Mouse (Mus musculus): ENCODE measurements around the gene Tmem131l.
A peak's percentile ranks its signal among the peaks of the same experiment; 100 is the strongest.
"Not testable (repeated sequence)": the region's sequence is repeated elsewhere in the genome, so short reads cannot be mapped to it uniquely, and the experiment has no call there.

Gene Tmem131l

DNA sequence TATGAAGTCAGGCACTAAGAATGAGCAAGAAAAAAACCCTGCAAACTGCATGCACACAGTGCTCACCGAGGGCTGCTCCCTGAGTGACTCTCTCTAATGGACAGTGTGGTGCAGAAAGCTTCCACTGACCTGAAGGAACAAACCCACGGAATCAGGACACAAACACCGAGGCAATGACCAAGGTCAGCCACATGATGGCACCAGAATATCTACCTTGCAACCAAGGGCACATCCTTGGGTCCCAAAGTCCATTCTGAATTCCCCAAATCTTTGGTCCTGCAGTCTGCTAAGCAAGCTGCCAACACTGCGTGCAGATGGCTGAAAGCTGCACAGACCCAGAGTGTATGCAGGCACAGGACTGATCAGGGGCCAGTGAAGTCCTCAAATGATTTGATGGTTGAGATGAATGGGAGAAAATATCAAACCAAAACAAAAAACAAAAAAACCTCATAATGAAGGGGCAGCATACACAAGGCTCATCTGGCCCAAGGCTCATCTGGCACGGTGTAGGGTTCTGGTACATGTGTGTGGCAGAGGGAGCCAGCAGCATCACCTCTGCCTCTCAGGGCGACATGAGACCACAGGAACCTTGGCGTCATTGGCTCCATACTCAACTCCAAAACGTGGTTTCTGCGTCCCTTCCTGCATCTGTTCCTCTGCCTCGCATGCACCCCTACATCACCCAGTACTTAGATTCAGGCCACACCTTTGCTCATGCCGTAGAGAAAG lies 124.0 kb downstream of the Tmem131l start:
- DNase-seq (ENCODE audit: inconsistent ontology term) = peak; percentile 43

DNA sequence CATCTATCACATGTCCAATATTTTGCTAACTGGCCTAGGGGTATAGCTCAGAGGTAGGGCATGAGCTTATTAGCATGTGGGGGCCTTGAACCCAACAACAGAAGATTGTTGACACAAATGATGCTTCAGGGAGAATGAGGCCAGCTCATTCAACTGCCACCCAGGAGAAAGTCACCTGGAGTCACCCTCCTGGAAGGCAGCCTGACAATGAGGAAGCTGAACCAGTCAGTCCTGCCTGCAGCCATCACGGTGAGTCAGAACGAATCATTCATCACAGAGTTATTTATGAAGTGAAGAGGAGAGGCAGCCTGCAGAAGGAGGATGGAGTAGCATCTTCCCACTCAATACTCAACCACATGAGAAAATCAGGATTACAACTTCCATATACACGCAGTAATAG lies 124.9 kb downstream of the Tmem131l start:
- DNase-seq (ENCODE audit: inconsistent ontology term) = peak; percentile 54

DNA sequence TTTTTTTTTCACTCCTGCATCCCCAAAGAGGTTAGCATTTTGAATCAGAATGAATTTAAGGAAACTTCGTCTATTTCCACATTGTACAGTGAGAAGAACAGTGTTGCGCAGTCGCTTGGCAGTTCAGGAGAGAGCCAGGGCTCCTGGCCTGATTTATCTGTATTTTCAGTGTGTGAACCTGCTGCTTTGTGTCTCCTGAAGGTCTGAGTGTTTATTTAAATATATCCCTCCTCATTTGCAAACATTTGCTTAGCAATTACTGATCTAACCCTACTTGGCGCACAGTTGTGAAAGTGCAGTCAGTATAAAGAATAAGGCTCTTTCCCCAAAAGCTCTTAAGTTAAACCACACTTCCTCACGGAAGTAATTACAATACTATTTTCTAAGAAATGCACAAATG lies 129.3 kb downstream of the Tmem131l start:
- no peak for DNase-seq (ENCODE audit: inconsistent ontology term)

DNA sequence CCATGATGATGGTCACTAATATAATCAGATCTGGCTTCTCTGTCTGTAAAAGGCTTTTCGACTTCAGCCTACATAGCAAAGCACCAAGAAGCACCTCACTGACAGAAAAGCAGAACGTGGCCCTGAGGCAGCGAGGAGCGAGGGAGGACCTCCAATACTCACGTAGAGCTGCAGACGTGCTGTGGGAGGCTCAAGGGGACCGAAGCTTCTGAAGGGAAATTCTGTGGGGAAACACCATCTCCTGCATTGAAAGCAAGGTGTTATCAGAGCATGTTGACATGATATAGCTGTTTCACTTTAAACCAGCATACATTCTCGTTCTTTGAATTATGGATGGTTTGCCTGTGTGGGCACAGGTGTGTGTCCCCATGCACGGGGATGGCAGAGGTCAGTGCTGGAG lies 133.8 kb downstream of the Tmem131l start:
- DNase-seq (ENCODE audit: inconsistent ontology term) = no peak

DNA sequence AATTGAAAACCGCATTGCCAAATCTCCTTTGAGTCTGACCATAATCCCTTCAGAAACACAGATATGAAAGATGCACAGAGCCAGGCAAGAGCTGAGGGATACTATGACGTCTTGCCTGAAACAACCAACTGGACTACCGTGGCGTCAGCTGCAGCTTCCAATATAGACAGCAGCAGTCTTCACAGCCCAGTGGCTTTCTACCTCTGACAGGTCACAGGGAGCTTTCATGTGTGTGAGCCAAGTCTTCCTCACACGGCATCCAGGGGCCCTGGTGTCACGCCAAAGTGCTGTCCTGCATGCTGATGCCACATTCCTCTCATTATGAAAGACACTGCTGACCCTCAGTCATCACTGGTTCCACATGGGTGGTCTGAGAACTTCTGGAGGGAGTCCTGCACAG lies 134.8 kb downstream of the Tmem131l start:
- DNase-seq (ENCODE audit: inconsistent ontology term) = peak; percentile 63

DNA sequence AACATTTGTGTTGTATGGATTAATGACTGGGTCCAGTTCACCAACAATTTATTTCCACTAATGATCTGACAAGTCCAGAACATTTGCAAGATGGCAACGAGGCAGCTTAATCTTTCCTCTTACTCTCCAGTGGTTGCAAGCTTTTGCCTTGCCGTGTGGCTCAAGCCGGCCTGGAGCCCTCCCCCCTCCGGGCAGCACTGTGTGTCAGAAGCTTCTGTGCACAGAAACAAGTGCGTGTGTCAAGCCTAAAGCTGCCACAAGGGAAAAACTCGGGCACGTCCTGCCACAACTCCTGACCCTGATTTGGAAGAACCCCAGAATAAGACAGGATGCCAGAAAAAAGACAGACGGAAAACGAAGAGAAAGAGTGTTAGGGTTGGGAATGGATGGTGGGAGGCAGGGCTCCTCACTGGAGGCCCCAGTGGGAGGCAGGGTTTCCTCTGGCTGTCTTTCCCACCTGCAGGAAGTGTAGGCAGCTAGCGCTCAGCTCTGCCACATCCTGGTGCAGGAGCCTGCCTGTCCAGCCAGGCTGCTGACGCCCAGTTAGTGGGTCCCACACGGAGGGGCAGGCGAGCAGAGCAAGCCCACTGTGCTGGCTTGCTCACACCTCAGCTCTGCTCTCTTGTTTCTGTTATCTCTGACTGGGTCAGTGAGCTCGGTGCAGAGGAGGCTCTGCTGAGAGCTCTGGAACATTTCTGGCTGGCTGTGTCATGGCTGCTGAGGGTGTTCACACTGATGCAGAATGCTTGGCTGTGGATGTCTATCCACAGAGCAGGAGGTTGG lies 135.6 kb downstream of the Tmem131l start:
- peak; percentile 2 for DNase-seq (ENCODE audit: inconsistent ontology term)

DNA sequence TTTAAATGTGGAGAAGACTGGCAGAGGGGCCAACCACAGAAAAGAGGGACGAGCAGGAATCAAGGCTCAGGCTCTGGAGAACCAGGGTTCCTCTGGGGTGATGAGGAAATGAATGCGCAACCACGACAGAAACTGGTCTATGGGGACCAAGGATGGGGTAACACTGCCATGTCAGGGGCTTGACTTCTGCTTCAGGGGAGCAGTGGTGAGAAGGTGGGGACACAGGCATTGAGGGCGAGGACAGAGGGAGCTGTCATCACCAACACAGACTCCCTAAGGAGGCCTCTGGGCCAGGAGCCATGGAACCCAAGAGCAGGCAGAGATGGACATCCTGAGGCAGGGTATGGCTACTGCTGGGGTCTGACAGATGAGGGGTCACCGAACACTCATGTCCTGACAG lies 137.0 kb downstream of the Tmem131l start:
- DNase-seq (ENCODE audit: inconsistent ontology term) = no peak

DNA sequence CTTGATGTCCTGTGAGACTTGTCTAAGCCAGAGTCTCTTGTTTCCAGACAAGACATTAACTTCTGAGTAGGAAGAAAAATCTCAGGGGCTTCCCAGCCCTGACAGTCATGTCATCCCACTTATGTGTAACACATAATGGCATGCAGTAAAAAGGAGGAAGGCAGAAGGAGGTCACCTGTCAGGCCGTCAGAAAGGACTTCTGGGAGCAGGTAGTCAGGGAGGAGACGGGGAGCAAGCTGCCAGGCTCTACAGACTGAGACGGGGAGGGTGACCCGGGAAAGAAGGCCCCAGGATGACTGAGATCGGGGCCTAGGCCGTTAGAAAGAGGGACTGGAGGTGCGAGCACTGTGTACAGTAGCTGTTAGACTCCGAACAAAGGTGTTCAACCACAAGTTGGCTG lies 137.5 kb downstream of the Tmem131l start:
- DNase-seq (ENCODE audit: inconsistent ontology term) = no peak

DNA sequence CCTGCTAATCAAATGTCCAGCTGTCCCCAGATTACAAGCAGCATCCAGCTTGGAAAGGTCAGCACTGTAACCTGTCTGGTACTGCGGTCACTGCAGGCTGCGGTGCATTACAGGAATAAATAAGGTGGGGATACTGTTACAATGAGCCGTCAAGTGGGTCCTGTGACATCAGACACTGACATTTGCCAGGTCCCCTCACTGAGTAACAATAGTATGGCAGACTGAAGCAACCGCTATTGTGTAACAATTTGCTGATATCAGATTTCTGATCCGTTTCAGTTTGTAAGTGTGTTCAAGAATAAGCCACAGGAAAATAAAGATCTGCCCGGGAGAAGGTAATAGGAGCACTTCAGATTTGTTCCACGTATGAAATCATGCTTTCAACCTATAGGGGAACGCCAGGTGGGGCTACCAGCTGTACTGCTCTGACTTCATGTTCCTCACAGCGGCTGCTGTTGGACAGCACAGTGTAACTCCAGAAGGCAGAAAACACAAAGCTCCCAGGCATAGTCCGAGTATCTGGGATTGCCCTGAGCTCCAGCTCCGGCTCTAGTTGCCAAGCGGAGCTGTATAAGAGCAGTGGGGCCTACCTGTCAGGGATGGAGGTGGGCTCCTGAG lies 139.1 kb downstream of the Tmem131l start:
- DNase-seq (ENCODE audit: inconsistent ontology term) = no peak

DNA sequence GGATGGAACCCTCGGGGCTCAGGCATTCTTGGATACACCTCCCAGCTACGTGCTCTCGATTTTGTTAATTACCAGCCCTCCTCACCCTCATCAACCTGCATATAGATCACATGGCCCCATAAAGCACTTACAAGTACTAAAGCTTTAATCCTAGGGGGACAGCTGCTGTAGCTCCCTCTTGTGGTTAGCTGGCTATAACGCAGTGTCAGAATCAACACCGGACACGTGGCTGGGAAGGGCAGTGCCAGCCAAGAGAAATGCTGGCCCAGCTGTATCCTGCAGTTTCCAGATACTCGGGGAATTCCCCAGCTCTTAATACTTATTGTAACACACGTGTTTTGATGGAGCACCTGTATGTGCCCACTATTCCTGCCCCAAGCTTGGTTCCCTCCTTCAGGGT lies 140.4 kb downstream of the Tmem131l start:
- peak; percentile 31 for DNase-seq (ENCODE audit: inconsistent ontology term)

DNA sequence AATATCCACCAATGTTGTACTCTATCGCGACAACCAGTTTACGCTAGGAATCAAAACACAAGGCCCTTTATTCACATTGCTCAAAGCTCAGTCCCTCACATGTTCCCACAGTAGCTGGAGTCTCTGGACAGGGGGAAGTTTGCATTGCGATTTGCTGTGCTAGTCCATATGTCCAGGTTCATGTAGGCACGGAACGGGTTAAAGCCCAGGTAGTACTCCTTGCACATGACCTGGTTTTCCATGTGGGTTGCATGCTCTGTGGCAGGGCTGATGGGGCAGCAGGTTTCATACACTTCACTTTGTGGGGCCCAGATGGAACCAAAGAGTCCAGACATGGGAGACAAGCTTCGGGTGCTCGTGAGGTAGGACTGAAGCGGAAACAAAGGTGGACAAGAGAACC lies 141.7 kb downstream of the Tmem131l start:
- DNase-seq (ENCODE audit: inconsistent ontology term) = no peak

DNA sequence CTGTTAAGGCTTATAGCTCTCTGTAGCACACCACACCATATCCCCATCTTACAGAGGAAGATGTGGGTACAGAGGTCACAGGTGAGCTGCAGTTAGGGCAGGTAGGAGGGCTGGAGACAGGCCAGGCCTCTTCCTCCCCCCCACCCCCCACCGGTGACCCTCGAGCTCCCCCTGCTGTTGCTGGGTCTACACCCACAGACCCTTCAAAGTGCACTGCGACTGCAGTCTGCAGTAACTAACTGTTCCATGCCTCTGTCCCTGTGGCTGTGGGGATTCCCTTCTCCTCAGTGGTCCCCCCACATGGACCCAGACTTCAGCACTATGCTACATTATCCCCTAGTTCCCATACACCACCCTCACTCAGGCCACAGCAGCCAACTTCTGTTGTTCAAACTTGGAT lies 144.2 kb downstream of the Tmem131l start:
- DNase-seq (ENCODE audit: inconsistent ontology term) = no peak

DNA sequence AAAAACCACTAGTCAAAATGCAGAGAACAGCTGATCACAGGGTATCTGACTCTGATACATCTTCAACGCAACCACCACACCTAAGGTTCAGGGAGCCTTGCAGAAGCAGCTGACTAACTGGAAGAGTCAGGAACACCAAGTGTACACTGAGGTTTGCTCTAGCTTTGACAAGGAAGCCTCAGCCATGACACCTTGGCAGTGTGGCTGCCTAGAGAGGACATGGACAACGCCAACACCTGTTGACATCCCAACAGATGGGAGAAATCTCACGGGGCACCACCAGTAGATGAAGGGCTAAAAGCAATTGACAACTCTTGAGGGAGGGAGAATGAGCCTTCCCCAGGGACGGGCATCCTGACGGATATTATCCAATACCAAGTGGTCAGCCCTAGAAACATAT lies 144.9 kb downstream of the Tmem131l start:
- no peak for DNase-seq (ENCODE audit: inconsistent ontology term)

DNA sequence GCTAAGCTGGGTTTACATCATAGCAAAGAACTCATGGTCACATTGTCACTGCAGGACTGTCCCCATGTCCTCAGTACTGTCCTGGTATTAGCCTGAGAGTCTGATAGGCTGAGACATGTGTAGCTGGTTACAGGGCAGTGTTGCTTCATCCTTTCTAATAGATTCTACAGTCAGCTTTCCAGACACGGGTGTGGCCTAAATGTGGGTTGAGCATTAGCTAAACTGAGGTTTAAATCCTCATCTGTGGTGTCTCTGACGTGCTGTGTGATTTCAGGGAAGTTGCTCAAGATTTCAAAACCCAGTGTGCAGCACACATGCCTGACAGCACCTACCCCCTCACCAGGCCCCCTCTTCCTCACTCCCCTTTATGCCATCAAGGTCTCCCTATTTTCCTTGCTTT lies 154.8 kb downstream of the Tmem131l start:
- no peak for DNase-seq (ENCODE audit: inconsistent ontology term)

DNA sequence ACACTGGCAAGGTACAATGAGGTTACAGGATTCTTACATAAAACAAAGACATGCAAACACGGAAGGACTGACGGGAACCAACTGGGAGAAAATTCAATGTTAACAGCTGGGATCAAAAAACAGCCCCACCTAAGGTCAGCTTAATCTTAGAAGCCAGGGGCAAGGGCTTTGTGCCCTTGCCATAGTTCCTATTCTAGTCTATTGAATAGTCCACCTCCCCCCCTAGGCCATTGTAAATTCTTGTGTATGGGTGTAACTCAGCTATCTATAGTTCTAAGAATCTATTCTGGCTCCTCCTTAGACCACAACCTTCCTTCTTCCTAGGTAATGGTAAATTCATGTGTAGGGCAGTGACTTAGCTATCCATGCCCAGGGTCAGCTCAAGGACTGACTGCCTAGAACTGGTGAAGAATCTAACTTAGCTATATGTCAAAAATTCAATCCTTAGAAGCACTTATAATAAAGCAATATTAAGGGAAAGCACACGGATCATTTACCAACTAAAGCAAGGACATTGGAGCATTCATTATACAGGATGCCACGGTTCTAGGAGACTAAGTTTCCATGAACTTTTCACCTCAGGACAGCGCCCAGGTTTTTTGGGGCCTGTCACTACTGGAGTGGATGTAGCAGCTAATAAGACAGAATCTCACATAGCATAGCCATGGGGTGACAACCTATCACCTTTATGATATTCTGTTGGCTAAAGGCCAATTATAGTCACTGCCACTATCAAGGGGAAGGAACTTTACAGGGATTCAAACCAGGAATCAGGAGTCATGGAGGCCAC lies 160.5 kb downstream of the Tmem131l start:
- not testable (repeated sequence) for DNase-seq (ENCODE audit: inconsistent ontology term)

DNA sequence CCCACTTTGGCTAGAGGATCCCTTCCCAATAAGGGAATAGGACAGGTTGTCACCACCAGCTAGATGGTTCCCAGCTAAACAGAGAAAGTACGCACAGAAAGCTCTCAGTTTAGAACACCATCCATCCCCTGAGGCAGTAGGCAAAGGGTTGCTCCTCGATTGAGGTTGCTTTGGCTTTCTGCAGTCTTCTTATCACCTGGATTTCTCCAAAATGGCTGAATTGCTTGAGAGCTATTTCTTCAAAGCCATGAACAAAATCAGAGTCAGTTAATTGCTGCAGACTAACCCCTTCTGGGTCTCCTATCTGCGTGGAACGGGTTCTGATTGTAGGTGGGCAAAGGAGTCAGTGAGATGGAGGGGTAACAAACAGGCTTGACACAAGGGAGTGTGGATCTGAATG lies 161.2 kb downstream of the Tmem131l start:
- no peak for DNase-seq (ENCODE audit: inconsistent ontology term)

DNA sequence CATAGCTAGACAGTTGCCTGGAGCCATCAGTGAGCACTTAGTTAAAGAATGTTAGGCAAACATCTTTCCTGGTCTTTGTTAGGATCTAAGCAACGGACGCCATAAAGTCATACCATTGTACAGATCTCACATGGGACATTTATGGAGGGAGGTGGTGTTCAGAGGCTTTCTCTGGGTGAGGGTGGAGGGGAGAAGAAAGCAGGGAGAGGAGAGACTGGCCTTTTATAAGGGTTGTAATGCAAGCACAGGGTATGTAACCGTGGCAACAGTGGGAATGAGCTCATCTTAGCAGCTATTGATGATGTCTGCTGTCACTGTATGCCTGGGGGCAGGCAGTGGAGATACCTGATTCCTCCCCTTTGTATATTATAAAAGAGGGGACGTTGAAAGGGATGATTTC lies 163.7 kb downstream of the Tmem131l start:
- DNase-seq (ENCODE audit: inconsistent ontology term) = no peak

DNA sequence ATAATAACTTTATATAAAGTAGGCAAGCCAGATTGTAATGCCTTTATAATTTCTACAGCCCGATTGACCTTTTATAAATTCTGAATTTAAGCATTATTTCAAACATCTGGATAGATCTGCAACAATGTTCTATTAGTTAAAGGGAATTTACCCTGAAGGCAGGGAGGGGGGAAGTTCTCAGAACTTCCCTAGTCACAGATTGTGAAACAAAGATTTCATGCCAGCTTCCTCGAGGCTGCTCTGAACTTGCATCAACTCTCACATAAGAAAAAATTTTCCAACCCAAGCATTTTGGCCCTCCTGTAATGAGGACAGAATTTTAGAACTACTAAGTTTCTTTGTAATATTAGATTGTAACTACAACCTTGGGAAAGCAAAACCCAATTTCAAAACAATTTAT lies 164.9 kb downstream of the Tmem131l start:
- DNase-seq (ENCODE audit: inconsistent ontology term) = not testable (repeated sequence)

DNA sequence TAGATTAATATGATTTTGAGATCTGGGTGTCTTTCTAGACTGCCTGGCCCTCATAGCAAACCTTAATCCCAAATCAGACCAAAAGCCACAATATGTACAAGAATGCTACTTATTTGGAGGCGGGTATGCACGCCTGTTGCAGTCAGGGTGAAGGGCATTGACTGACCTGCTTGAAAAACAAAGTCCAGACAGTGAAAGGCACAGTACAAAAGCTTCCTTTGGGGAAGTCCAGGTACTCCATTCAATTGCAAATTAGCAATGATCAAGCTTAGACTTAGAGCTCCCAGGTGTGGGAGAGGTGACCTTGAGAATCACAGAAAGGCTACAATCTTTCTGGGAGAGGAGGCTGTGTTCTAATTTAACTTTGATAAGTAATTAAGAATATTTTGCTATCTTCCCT lies 167.1 kb downstream of the Tmem131l start:
- not testable (repeated sequence) for DNase-seq (ENCODE audit: inconsistent ontology term)

DNA sequence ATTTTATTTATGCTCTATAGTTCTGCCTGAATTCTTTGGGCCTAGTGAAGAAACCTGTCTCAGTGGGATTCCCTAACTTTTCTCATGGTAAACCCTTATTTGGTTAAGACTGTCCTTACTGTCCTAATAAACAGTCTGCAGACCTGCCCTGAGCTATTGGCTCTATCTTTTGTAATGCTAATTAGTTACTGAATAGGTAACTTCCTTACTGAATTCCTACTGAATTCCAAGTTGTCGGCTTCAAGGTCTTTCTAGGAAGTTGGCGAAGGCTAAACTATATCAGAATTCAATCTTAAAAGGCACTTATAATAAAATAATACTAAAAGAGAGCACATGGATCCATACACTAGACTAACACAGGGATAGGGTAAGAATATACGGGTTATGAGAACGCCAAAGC lies 168.0 kb downstream of the Tmem131l start:
- DNase-seq (ENCODE audit: inconsistent ontology term) = not testable (repeated sequence)

DNA sequence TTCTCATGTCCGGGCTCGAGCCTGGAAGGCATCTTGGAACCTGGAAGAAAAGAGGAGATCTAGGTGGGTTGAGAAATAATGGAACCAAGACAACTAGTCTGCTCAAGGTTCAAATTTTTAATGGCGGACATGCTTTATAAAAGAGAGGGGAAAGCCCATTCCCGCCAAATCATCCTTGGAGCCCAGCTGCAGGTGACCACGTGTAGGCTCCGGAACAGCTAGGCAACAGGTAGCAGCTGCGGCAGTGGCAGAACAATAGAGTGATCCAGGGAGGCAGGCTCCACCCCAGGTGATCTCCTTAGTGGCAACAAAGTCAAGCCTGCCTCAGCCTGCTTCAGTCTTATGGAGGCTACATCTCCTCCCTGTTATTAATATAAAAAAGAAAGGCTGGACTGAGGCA lies 168.4 kb downstream of the Tmem131l start:
- not testable (repeated sequence) for DNase-seq (ENCODE audit: inconsistent ontology term)

DNA sequence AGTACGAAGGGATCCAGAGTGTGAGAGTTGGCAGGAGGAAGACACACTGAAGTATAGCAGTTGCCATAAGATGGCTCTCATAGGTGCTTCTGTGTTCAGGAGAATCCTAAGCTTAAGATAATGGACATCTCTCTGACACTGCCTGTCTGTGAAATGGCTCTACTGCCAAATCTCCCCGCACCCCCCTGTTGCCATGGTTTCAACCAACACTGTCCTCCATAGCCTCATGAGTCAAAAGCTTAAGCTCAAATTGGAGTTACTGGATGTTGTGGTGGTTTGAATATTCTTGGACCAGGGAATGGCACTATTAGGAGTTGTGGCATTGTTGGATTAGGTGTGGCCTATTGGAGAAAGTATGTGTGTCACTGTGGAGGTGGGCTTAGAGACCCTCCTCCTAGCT lies 170.2 kb downstream of the Tmem131l start:
- no peak for DNase-seq (ENCODE audit: inconsistent ontology term)
